Mouse (Mus musculus): ENCODE measurements around the gene Slc35d2. TPM values are rescaled to one million over a fixed set of nuclear protein-coding genes. Genes with fewer than 3 reads are reported as not detected.
A peak's percentile ranks its signal among the peaks of the same experiment; 100 is the strongest.

Slc35d2 gene
- total and polyA plus RNA-seq, 2 experiments, result 33.7 to 48.8 TPM

- H3K79me2 ChIP-seq (ENCODE audit: control insufficient read depth, insufficient read depth, low read length), result peaks cover 10% of the 10 kb centered on the region; the same call in 1 of the 2 replicates
- no peak for DNase-seq (ENCODE audit: extremely low read depth, low read depth, low spot score)
- under 1% methylated on average over 71 of the region's 71 CpGs for WGBS
- peak overlapping the region; percentile 86 for H3K4me3 ChIP-seq (ENCODE audit: insufficient read depth, low read depth, low read length)
- no peaks in the 10 kb centered on the region for H3K36me3 ChIP-seq (ENCODE audit: control insufficient read depth, insufficient read depth, low read length)
- H3K9ac ChIP-seq (ENCODE audit: low read depth, low read length), result peak overlapping the region; percentile 92
- peak overlapping the region; percentile 68 for H3K27ac ChIP-seq (replicated peaks; ENCODE audit: insufficient read depth, low read depth, low read length)
- TF ChIP-seq CTCF (IDR thresholded peaks at IDR 0.05; ENCODE audit: low read depth, low read length) (no peak), POLR2A (IDR thresholded peaks at IDR 0.05; ENCODE audit: extremely low read depth, insufficient read depth, low read length) (peak; percentile 57; the same call in 1 of the 2 replicates)
- peaks cover 8% of the 10 kb centered on the region for H3K4me1 ChIP-seq (ENCODE audit: control insufficient read depth, insufficient read depth, low read length)
- no peaks in the 10 kb centered on the region for H3K27me3 ChIP-seq (ENCODE audit: control insufficient read depth, insufficient read depth, low read length)
Measured at GRCm38 (mm10) chr13:64161916-64162611, 32.9 kb upstream of the Slc35d2 start.

- H3K27me3 ChIP-seq (ENCODE audit: control insufficient read depth, insufficient read depth, low read length), result no peaks in the 10 kb centered on the region
- H3K27ac ChIP-seq (replicated peaks; ENCODE audit: insufficient read depth, low read depth, low read length), result peak within 1 kb of the TSS; percentile 68
Measured at GRCm38 (mm10) chr13:64161548-64161915, 32.4 kb upstream of the Slc35d2 start, which contains the start of gene Habp4. Habp4 (plus strand) TSS chr13:64161824.

GRCm38 (mm10) chr13:64156966-64157365 is 27.8 kb upstream of the Slc35d2 start:
- 0 out of 2 replicates have a peak, but pooled peaks cover 1% of the 10 kb centered on the region for H3K4me1 ChIP-seq (ENCODE audit: control insufficient read depth, insufficient read depth, low read length)
- no peaks in the 10 kb centered on the region for H3K36me3 ChIP-seq (ENCODE audit: control insufficient read depth, insufficient read depth, low read length)
- H3K27me3 ChIP-seq (ENCODE audit: control insufficient read depth, insufficient read depth, low read length), result no peaks in the 10 kb centered on the region
- no peak for DNase-seq (ENCODE audit: extremely low read depth, low read depth, low spot score)
- H3K9ac ChIP-seq (ENCODE audit: low read depth, low read length), result no peak overlapping the region
- H3K4me3 ChIP-seq (ENCODE audit: insufficient read depth, low read depth, low read length), result no peak overlapping the region
- TF ChIP-seq POLR2A (IDR thresholded peaks at IDR 0.05; ENCODE audit: extremely low read depth, insufficient read depth, low read length), result no peak
- TF ChIP-seq CTCF (IDR thresholded peaks at IDR 0.05; ENCODE audit: low read depth, low read length), result no peak
- H3K79me2 ChIP-seq (ENCODE audit: control insufficient read depth, insufficient read depth, low read length), result 0 out of 2 replicates have a peak, but pooled peaks cover 2% of the 10 kb centered on the region
- no peak overlapping the region for H3K27ac ChIP-seq (replicated peaks; ENCODE audit: insufficient read depth, low read depth, low read length)

More at GRCm38 (mm10) chr13:64161548-64161915, 32.4 kb upstream of the Slc35d2 start, which contains the start of gene Habp4:
- Histone ChIP-seq H3K36me3 (ENCODE audit: control insufficient read depth, insufficient read depth, low read length) (no peaks in the 10 kb centered on the region), H3K4me1 (ENCODE audit: control insufficient read depth, insufficient read depth, low read length) (peaks cover 8% of the 10 kb centered on the region), H3K4me3 (ENCODE audit: insufficient read depth, low read depth, low read length) (peak within 1 kb of the TSS; percentile 86), H3K79me2 (ENCODE audit: control insufficient read depth, insufficient read depth, low read length) (peaks cover 10% of the 10 kb centered on the region; the same call in 1 of the 2 replicates), H3K9ac (ENCODE audit: low read depth, low read length) (peak within 1 kb of the TSS; percentile 92)
- DNase-seq (ENCODE audit: extremely low read depth, low read depth, low spot score), result peak; percentile 88
- WGBS, result 0% methylated on average over 31 of the region's 31 CpGs
- TF ChIP-seq CTCF (IDR thresholded peaks at IDR 0.05; ENCODE audit: low read depth, low read length) (no peak), POLR2A (IDR thresholded peaks at IDR 0.05; ENCODE audit: extremely low read depth, insufficient read depth, low read length) (0 out of 2 replicates have a peak, but pooled peaks have one; percentile 55)

- Histone ChIP-seq H3K27ac (replicated peaks; ENCODE audit: insufficient read depth, low read depth, low read length) (no peak overlapping the region), H3K79me2 (ENCODE audit: control insufficient read depth, insufficient read depth, low read length) (0 out of 2 replicates have a peak, but pooled peaks cover 2% of the 10 kb centered on the region), H3K27me3 (ENCODE audit: control insufficient read depth, insufficient read depth, low read length) (no peaks in the 10 kb centered on the region), H3K4me3 (ENCODE audit: insufficient read depth, low read depth, low read length) (no peak overlapping the region), H3K9ac (ENCODE audit: low read depth, low read length) (no peak overlapping the region), H3K36me3 (ENCODE audit: control insufficient read depth, insufficient read depth, low read length) (no peaks in the 10 kb centered on the region), H3K4me1 (ENCODE audit: control insufficient read depth, insufficient read depth, low read length) (no peaks in the 10 kb centered on the region)
- 74% methylated on average over 1 of the region's 1 CpGs for WGBS
- DNase-seq (ENCODE audit: extremely low read depth, low read depth, low spot score), result no peak
- TF ChIP-seq CTCF (IDR thresholded peaks at IDR 0.05; ENCODE audit: low read depth, low read length) (no peak), POLR2A (IDR thresholded peaks at IDR 0.05; ENCODE audit: extremely low read depth, insufficient read depth, low read length) (no peak)
Measured at GRCm38 (mm10) chr13:64155171-64155571, 26.0 kb upstream of the Slc35d2 start.

GRCm38 (mm10) chr13:64154651-64155050 is 25.5 kb upstream of the Slc35d2 start:
- Histone ChIP-seq H3K4me3 (ENCODE audit: insufficient read depth, low read depth, low read length) (no peak overlapping the region), H3K4me1 (ENCODE audit: control insufficient read depth, insufficient read depth, low read length) (no peaks in the 10 kb centered on the region), H3K27ac (replicated peaks; ENCODE audit: insufficient read depth, low read depth, low read length) (no peak overlapping the region), H3K9ac (ENCODE audit: low read depth, low read length) (no peak overlapping the region), H3K36me3 (ENCODE audit: control insufficient read depth, insufficient read depth, low read length) (no peaks in the 10 kb centered on the region), H3K79me2 (ENCODE audit: control insufficient read depth, insufficient read depth, low read length) (0 out of 2 replicates have a peak, but pooled peaks cover 2% of the 10 kb centered on the region), H3K27me3 (ENCODE audit: control insufficient read depth, insufficient read depth, low read length) (no peaks in the 10 kb centered on the region)
- WGBS, result 80% methylated on average over 2 of the region's 2 CpGs
- TF ChIP-seq CTCF (IDR thresholded peaks at IDR 0.05; ENCODE audit: low read depth, low read length) (no peak), POLR2A (IDR thresholded peaks at IDR 0.05; ENCODE audit: extremely low read depth, insufficient read depth, low read length) (no peak)
- no peak for DNase-seq (ENCODE audit: extremely low read depth, low read depth, low spot score)

Measured in liver, adult 2 months (tissue).